Mouse (Mus musculus) E14TG2a.4 (cell line): ENCODE measurements at regions not wholly inside any gene's neighbourhood (a gene's known extent, or its start where the extent isn't known, plus 50 kb on each side); places are given as distances from the start of the nearest gene placed in this dataset.

Source experiments
- H3K27me3 ChIP-seq: 2 replicates; pipeline ENCODE4 v1.6.1; 2014; ENCODE audit warnings: low read length, control low read depth; ENCODE audit not compliant: insufficient read depth
- H3K36me3 ChIP-seq: 2 replicates; pipeline ENCODE4 v1.6.1; 2014; ENCODE audit warnings: low read length, control low read depth; ENCODE audit not compliant: insufficient read depth
- H3K4me1 ChIP-seq: replicated peaks from 2 replicates; pipeline ENCODE4 v1.6.1; 2014; ENCODE audit warnings: low read depth, low read length, control low read depth
- H3K4me3 ChIP-seq: replicated peaks from 2 replicates; pipeline ENCODE4 v1.5.1; 2014; ENCODE audit warnings: mild to moderate bottlenecking, low read length
- H3K9me3 ChIP-seq: 2 replicates; pipeline ENCODE4 v1.6.1; 2014; ENCODE audit warnings: low read length, control low read depth
- CTCF ChIP-seq: conservative IDR thresholded peaks from 2 replicates; pipeline ENCODE4 v1.5.1; 2014; ENCODE audit warnings: low read length
- NANOG ChIP-seq: IDR thresholded peaks from 2 replicates; pipeline ENCODE4 v1.6.1; 2014; ENCODE audit warnings: borderline replicate concordance, low read length, mixed read lengths
- POU5F1 ChIP-seq: IDR thresholded peaks from 2 replicates; pipeline ENCODE4 v1.6.1; 2014; ENCODE audit warnings: low read length, borderline replicate concordance

DNA sequence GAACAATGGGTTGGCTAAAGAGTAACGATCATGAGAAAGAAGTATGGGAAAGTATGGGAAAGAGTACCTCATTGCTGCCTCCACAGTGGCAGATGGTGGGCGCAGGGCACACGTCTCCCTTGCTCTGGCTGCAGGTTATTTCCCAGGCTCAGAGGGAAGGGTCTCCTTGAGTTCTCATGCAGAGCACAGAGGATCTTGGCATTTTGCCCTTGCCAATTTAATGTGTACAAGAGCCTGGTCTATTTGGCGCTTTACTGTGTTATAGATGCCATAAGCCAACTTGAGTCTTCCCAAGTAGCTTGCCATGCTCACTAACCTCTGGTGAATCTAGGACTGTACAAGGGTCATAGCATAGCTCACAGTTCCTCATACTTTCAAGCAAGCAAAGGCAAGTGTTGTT is 296.7 kb upstream of the Rnf219 start:
- no peaks in the 10 kb centered on the region for H3K36me3 ChIP-seq
- no peak overlapping the region for H3K4me3 ChIP-seq
- H3K9me3 ChIP-seq, result no peaks in the 10 kb centered on the region
- no peaks in the 10 kb centered on the region for H3K27me3 ChIP-seq
- TF ChIP-seq CTCF (no peak), NANOG (no peak), POU5F1 (no peak)
- H3K4me1 ChIP-seq, result no peaks in the 10 kb centered on the region

DNA sequence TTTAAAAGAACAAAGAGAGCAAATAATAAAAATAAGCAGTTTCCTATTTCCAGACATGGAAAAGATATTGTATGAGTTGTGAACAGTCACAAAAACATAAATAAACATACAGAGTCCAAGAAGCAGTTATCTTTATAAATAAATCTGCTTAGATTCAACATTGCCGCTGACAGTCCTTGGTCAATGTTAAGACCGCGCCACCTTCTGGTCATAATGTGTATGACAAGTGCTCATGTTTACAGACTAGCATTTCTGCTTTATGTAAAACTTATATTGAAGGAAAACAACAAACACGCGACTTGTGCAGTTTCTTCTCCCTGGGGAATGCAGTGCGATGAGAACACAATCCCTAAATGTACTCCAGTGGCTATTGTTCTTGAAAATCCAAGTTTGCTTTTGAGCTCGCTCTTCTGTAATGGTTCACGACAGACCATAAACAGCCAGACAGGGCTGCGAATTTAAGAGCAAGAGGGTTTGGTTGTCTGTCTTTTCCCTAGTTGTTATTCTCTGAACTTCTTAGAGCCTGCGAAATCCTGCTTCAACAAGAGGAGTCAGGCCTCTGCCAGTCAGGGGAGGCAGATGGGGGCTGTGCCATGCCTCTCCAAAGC is 291.6 kb upstream of the Rnf219 start:
- peak; percentile 66 for TF ChIP-seq CTCF
- no peak for TF ChIP-seq NANOG
- no peak for TF ChIP-seq POU5F1
- Histone ChIP-seq H3K27me3 (no peaks in the 10 kb centered on the region), H3K9me3 (no peaks in the 10 kb centered on the region), H3K36me3 (no peaks in the 10 kb centered on the region), H3K4me1 (no peaks in the 10 kb centered on the region), H3K4me3 (no peak overlapping the region)

DNA sequence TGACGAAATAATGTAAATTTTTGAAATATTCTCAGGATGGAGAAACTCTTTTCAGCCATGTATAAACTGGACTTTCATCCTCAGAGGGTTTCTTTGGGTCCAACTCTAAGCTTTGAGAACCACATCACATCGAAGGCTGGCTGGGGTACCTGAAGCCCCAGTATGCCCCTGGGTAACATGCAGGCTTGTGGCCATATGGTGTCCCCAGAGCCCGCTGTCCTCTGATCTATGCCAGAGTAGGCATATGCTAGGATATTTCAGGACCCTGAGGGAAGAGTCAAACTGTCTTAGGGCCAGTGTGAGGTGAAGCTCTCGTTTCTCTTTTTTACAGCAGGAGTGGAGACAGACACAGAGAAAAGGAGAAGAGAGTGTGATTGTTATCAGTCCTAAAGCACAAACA is 289.6 kb upstream of the Rnf219 start:
- Histone ChIP-seq H3K9me3 (no peaks in the 10 kb centered on the region), H3K4me1 (no peaks in the 10 kb centered on the region)

DNA sequence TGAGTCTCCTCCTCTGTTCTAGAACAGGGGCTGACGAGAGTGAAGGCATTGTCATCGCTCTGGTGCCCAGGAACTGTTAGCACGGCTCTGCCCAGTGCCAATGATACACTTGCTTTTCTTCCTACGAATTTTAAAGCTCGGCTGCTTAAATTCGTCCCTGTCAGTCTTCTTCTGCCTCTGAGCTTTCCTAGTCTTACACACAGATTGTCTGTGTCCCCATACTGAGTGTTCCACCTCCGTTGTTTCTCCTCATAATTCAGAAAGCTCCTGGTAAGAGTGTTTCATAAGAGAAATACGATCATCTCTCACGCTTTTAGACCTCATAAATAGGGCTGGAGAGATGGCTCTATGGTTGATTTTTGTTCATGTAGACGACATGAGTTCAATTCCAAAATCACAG is 282.9 kb upstream of the Rnf219 start:
- H3K4me1 ChIP-seq, result no peaks in the 10 kb centered on the region
- no peaks in the 10 kb centered on the region for H3K27me3 ChIP-seq
- no peak overlapping the region for H3K4me3 ChIP-seq
- H3K9me3 ChIP-seq, result peaks cover 8% of the 10 kb centered on the region
- TF ChIP-seq CTCF (no peak), NANOG (no peak), POU5F1 (no peak)
- no peaks in the 10 kb centered on the region for H3K36me3 ChIP-seq

More for the DNA sequence above, 289.6 kb upstream of the Rnf219 start:
- Histone ChIP-seq H3K27me3 (no peaks in the 10 kb centered on the region), H3K4me3 (no peak overlapping the region), H3K36me3 (no peaks in the 10 kb centered on the region)
- no peak for TF ChIP-seq POU5F1

DNA sequence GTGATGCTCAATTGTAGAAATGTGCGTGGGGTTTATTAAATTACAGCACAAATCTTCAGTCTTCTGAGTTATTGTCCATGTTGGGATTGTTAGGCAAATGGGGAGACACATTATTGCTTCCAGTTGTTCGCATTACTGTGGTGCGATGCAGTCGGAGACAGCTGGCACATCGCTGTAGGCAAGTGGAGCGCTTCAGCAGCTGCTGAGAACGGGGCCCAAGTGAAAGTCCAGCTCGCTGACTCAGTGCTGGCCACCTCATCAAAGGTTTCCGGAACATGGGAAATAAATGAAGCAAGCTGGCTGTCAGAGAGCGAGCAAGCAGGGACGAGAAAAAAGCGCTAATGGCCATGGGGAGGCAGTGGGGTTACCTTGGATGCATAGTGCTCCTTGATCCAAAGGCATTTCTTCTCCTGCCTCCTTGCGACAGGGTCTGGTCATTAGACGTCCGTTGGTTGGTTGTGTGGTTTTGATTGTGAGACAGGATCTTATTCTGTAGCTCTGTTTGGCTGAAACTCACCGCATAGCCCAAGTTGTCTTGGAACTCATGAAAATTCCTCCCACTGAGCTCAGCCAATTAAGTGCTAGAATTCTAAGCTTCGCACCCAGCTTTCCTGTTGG is 274.0 kb upstream of the Rnf219 start:
- H3K4me1 ChIP-seq, result 0 out of 2 replicates have a peak, but pooled peaks cover 2% of the 10 kb centered on the region
- no peaks in the 10 kb centered on the region for H3K36me3 ChIP-seq
- H3K4me3 ChIP-seq, result no peak overlapping the region
- H3K27me3 ChIP-seq, result no peaks in the 10 kb centered on the region
- no peaks in the 10 kb centered on the region for H3K9me3 ChIP-seq
- TF ChIP-seq POU5F1 (no peak), NANOG (no peak), CTCF (no peak)

DNA sequence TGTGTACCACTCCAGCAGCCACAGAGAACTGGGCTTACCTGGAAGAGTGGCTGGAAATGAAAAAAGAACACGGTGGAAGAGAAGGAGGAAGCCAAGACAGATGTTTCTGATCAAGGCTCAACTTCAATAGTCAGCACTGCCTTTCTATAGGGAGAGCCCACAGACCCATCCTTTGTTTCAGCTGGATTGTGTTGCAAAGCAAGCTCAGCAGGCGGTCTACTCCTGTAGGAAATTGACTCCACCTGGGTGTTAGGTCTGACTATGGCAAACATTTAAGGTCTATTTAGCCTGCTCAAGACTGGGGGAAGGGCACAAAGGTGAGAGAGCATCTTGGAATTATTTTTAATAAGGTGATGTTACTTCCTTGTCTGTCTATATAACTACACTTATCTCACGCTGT is 266.9 kb upstream of the Rnf219 start:
- no peaks in the 10 kb centered on the region for H3K36me3 ChIP-seq
- H3K4me1 ChIP-seq, result peaks cover 33% of the 10 kb centered on the region
- peaks cover 3% of the 10 kb centered on the region; the same call in 1 of the 2 replicates for H3K27me3 ChIP-seq
- 0 out of 2 replicates have a peak overlapping the region, but pooled peaks have one; percentile 20 for H3K4me3 ChIP-seq
- H3K9me3 ChIP-seq, result peaks cover 10% of the 10 kb centered on the region; the same call in 1 of the 2 replicates
- TF ChIP-seq NANOG (peak; percentile 41; the same call in 1 of the 2 replicates), POU5F1 (no peak), CTCF (no peak)

DNA sequence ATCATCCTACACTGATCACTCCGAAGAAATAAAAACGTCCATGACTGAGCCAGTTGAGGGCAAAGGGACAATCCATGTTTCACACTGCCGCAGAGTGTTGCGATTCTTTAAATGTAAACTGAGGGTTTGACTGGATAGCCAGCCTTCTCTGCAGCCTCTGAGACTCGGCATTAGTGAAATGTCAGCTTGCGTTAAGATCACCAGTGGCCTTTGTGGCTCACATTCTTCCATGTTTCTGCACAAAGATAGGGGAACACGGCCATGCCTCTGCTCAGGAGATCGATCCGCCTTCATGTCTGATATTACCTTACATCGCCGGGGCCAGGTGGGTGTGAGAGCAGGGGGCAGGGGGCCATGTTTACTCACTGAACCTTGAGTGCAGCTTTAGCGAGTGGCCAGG is 262.6 kb upstream of the Rnf219 start:
- H3K4me1 ChIP-seq, result peaks cover 17% of the 10 kb centered on the region
- H3K4me3 ChIP-seq, result no peak overlapping the region
- H3K36me3 ChIP-seq, result no peaks in the 10 kb centered on the region
- no peak for TF ChIP-seq CTCF
- no peak for TF ChIP-seq NANOG
- no peak for TF ChIP-seq POU5F1
- peaks cover 3% of the 10 kb centered on the region; the same call in 1 of the 2 replicates for H3K27me3 ChIP-seq
- H3K9me3 ChIP-seq, result peaks cover 10% of the 10 kb centered on the region; the same call in 1 of the 2 replicates

DNA sequence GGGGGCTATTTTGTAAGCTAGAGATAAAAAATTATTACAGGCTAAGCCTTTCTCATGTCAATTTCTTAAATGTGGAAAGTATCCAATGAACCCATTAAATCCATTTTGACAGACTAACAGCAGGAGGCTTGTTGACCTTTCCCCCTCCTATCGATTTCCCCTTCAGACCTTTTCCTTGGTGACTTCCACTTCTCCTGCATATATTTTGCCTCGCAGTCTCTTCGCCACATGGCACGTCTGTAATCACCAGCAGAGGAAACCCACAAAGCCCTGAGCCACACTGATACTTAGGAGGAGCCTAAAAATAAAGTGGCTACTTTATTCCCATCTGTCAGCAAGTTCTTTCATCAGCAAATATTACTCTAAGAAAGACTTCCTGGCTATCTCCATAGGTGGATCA is 247.5 kb upstream of the Rnf219 start:
- Histone ChIP-seq H3K4me3 (no peak overlapping the region), H3K4me1 (no peaks in the 10 kb centered on the region), H3K27me3 (no peaks in the 10 kb centered on the region), H3K36me3 (no peaks in the 10 kb centered on the region), H3K9me3 (no peaks in the 10 kb centered on the region)
- TF ChIP-seq NANOG (no peak), POU5F1 (no peak), CTCF (no peak)

DNA sequence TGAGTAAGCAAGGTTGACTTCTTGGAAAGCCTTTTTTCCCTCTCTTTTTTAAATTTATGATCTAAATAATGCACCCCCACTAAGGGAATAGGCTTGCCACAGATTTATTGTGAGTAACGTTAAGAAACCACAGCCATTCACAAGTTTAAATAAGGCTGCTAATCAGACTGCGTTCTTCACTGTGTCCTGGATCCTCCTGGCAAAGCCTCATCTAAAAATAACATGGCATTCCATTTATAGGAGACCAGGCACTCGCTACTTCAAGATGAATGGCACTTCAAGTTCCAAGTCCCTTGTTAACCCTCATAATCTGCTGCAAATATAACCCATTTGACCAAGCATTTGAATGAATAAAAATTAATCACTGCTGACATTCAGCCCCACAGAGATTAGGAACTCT is 211.8 kb upstream of the Rnf219 start:
- TF ChIP-seq POU5F1 (no peak), NANOG (no peak), CTCF (no peak)
- Histone ChIP-seq H3K4me3 (no peak overlapping the region), H3K9me3 (no peaks in the 10 kb centered on the region), H3K27me3 (no peaks in the 10 kb centered on the region), H3K36me3 (no peaks in the 10 kb centered on the region), H3K4me1 (no peaks in the 10 kb centered on the region)
